Mouse (Mus musculus) myocyte (in vitro differentiated cells): ENCODE measurements at regions not wholly inside any gene's neighbourhood (a gene's known extent, or its start where the extent isn't known, plus 50 kb on each side); places are given as distances from the start of the nearest gene placed in this dataset.

Source experiments
- H3K27me3 ChIP-seq: one replicate; pipeline ENCODE4 v1.6.1; 2011; ENCODE audit not compliant: control insufficient read depth, insufficient read depth, insufficient read length
- H3K36me3 ChIP-seq: one replicate; pipeline ENCODE4 v1.6.1; 2011; ENCODE audit not compliant: control insufficient read depth, insufficient read depth
- H3K4me2 ChIP-seq: one replicate; pipeline ENCODE4 v1.6.1; 2011; ENCODE audit warnings: low read depth, control low read depth
- H3K4me3 ChIP-seq: one replicate; pipeline ENCODE4 v1.5.1; 2011; ENCODE audit warnings: mild to moderate bottlenecking, control low read depth, moderate library complexity
- H3K79me2 ChIP-seq: one replicate; pipeline ENCODE4 v1.6.1; 2011; ENCODE audit not compliant: control insufficient read depth, insufficient read depth
- H3ac ChIP-seq: one replicate; pipeline ENCODE4 v1.6.1; 2011; ENCODE audit not compliant: control insufficient read depth, insufficient read length
- CEBPB ChIP-seq: IDR thresholded peaks from 2 replicates; pipeline ENCODE4 v1.6.1; 2011; ENCODE audit warnings: mild to moderate bottlenecking, moderate library complexity; ENCODE audit not compliant: poor library complexity, insufficient read depth, severe bottlenecking
- E2F4 ChIP-seq: IDR thresholded peaks from one replicate; pipeline ENCODE4 v1.6.1; 2011; ENCODE audit warnings: mild to moderate bottlenecking, control low read depth, moderate library complexity; ENCODE audit not compliant: insufficient read depth
- MAX ChIP-seq: IDR thresholded peaks from one replicate; pipeline ENCODE4 v1.6.1; 2011; ENCODE audit warnings: low read depth, mild to moderate bottlenecking, control low read depth
- MYOD1 ChIP-seq, 3 experiments: IDR thresholded peaks; one replicate each; pipeline ENCODE4 v1.6.1; 2011; ENCODE audit warnings: control low read depth in 2 of 3, low read depth in 2 of 3, mild to moderate bottlenecking in 2 of 3, moderate library complexity in 1 of 3; ENCODE audit not compliant: insufficient read length in 2 of 3, control insufficient read depth in 1 of 3
- MYOG ChIP-seq, 3 experiments: IDR thresholded peaks; one replicate each; pipeline ENCODE4 v1.6.1; 2011; ENCODE audit warnings: control low read depth in 2 of 3, low read depth in 2 of 3, mild to moderate bottlenecking in 2 of 3; ENCODE audit not compliant: insufficient read length in 2 of 3, control insufficient read depth in 1 of 3, insufficient read depth in 1 of 3
- POLR2A ChIP-seq: IDR thresholded peaks from one replicate; pipeline ENCODE4 v1.6.1; 2011; ENCODE audit warnings: low read depth, mild to moderate bottlenecking, control low read depth, moderate library complexity; ENCODE audit not compliant: insufficient read length
- POLR2AphosphoS2 ChIP-seq: IDR thresholded peaks from one replicate; pipeline ENCODE4 v1.6.1; 2011; ENCODE audit warnings: low read depth, control low read depth; ENCODE audit not compliant: insufficient read length
- REST ChIP-seq: IDR thresholded peaks from one replicate; pipeline ENCODE4 v1.6.1; 2011; ENCODE audit warnings: mild to moderate bottlenecking, control low read depth, moderate library complexity; ENCODE audit not compliant: insufficient read depth, insufficient read length
- SRF ChIP-seq: IDR thresholded peaks from one replicate; pipeline ENCODE4 v1.6.1; 2011; ENCODE audit warnings: low read depth; ENCODE audit not compliant: control insufficient read depth, insufficient read length
- TCF12 ChIP-seq: IDR thresholded peaks from one replicate; pipeline ENCODE4 v1.6.1; 2011; ENCODE audit warnings: mild to moderate bottlenecking, control low read depth; ENCODE audit not compliant: poor library complexity, insufficient read depth, severe bottlenecking
- TCF3 ChIP-seq: IDR thresholded peaks from one replicate; pipeline ENCODE4 v1.6.1; 2011; ENCODE audit warnings: low read depth, control low read depth; ENCODE audit not compliant: insufficient read length
- USF1 ChIP-seq: IDR thresholded peaks from one replicate; pipeline ENCODE4 v1.6.1; 2011; ENCODE audit warnings: low read depth, mild to moderate bottlenecking, control low read depth, moderate library complexity

- H3K36me3 ChIP-seq: no peaks in the 10 kb centered on the region
- TF ChIP-seq CEBPB (no peak), SRF (no peak), POLR2A (no peak), USF1 (no peak), E2F4 (no peak), MAX (no peak), REST (no peak), TCF3 (no peak), POLR2AphosphoS2 (no peak), MYOG (IDR thresholded peaks at IDR 0.05; ENCODE audit: control insufficient read depth in 1 of 3, insufficient read depth in 1 of 3, insufficient read length in 2 of 3, low read depth in 2 of 3) (no peak), TCF12 (no peak), MYOD1 (IDR thresholded peaks at IDR 0.05; ENCODE audit: control insufficient read depth in 1 of 3, insufficient read length in 2 of 3, low read depth in 2 of 3) (no peak)
- H3K27me3 ChIP-seq: peaks cover 40% of the 10 kb centered on the region
- H3K4me3 ChIP-seq: no peak overlapping the region
- no peak overlapping the region for H3ac ChIP-seq
- H3K4me2 ChIP-seq: no peak overlapping the region
- H3K79me2 ChIP-seq: no peaks in the 10 kb centered on the region
These were observed 174.9 kb upstream of the Topaz1 start for GRCm38 (mm10) chr9:122572060-122572835.

- Histone ChIP-seq H3ac (no peak overlapping the region), H3K27me3 (peaks cover 40% of the 10 kb centered on the region), H3K4me3 (no peak overlapping the region), H3K4me2 (no peak overlapping the region), H3K79me2 (no peaks in the 10 kb centered on the region), H3K36me3 (no peaks in the 10 kb centered on the region)
- TF ChIP-seq MYOG (IDR thresholded peaks at IDR 0.05; ENCODE audit: control insufficient read depth in 1 of 3, insufficient read depth in 1 of 3, insufficient read length in 2 of 3, low read depth in 2 of 3): no peak
- TF ChIP-seq REST: no peak
- no peak for TF ChIP-seq POLR2A
- no peak for TF ChIP-seq E2F4
- no peak for TF ChIP-seq POLR2AphosphoS2
- TF ChIP-seq TCF3: no peak
- no peak for TF ChIP-seq SRF
- no peak for TF ChIP-seq TCF12
- no peak for TF ChIP-seq USF1
- no peak for TF ChIP-seq MYOD1 (IDR thresholded peaks at IDR 0.05; ENCODE audit: control insufficient read depth in 1 of 3, insufficient read length in 2 of 3, low read depth in 2 of 3)
- no peak for TF ChIP-seq CEBPB
- no peak for TF ChIP-seq MAX
These were observed 174.3 kb upstream of the Topaz1 start for GRCm38 (mm10) chr9:122572836-122573267.

- Histone ChIP-seq H3K36me3 (no peaks in the 10 kb centered on the region), H3K4me3 (no peak overlapping the region), H3K27me3 (peaks cover 5% of the 10 kb centered on the region), H3K4me2 (no peak overlapping the region), H3K79me2 (no peaks in the 10 kb centered on the region), H3ac (no peak overlapping the region)
- TF ChIP-seq CEBPB (no peak), TCF12 (no peak), E2F4 (no peak)
These were observed 161.9 kb upstream of the Topaz1 start for GRCm38 (mm10) chr9:122585228-122585627.

- H3ac ChIP-seq: no peak overlapping the region
- H3K4me2 ChIP-seq: no peak overlapping the region
- H3K36me3 ChIP-seq: no peaks in the 10 kb centered on the region
- TF ChIP-seq CEBPB (no peak), REST (no peak), POLR2A (no peak), E2F4 (no peak), USF1 (no peak), TCF12 (no peak)
- no peak overlapping the region for H3K4me3 ChIP-seq
- peaks cover 9% of the 10 kb centered on the region for H3K27me3 ChIP-seq
- no peaks in the 10 kb centered on the region for H3K79me2 ChIP-seq
These were observed 160.7 kb upstream of the Topaz1 start for GRCm38 (mm10) chr9:122586421-122586820.

- Histone ChIP-seq H3ac (no peak overlapping the region), H3K4me2 (no peak overlapping the region), H3K36me3 (no peaks in the 10 kb centered on the region), H3K27me3 (peaks cover 9% of the 10 kb centered on the region), H3K4me3 (no peak overlapping the region), H3K79me2 (no peaks in the 10 kb centered on the region)
- TF ChIP-seq TCF12 (no peak), CEBPB (no peak), MYOG (IDR thresholded peaks at IDR 0.05; ENCODE audit: control insufficient read depth in 1 of 3, insufficient read depth in 1 of 3, insufficient read length in 2 of 3, low read depth in 2 of 3) (no peak), MAX (no peak), USF1 (no peak), TCF3 (no peak), POLR2AphosphoS2 (no peak), POLR2A (no peak), MYOD1 (IDR thresholded peaks at IDR 0.05; ENCODE audit: control insufficient read depth in 1 of 3, insufficient read length in 2 of 3, low read depth in 2 of 3) (no peak), SRF (no peak)
These were observed 160.2 kb upstream of the Topaz1 start for GRCm38 (mm10) chr9:122586986-122587385.
